Mouse (Mus musculus) stomach, embryonic 14.5 days (tissue): ENCODE results near the gene Mrpl14. TPM values are rescaled to one million over a fixed set of nuclear protein-coding genes. Genes with fewer than 3 reads are reported as not detected.

Source experiments
- ATAC-seq: fragments of 200-750 bp; cut with Nextera tagmentation; 2 replicates; pipeline ENCODE4 v1.8.0; 2017; ENCODE audit warnings: low read depth, moderate TSS enrichment; ENCODE audit not compliant: insufficient number of reproducible peaks, insufficient read depth, low FRiP score
- H3K27ac ChIP-seq: fragments of 300-500 bp; sonication (generic); 2 replicates; pipeline ENCODE4 v1.5.1; 2014; ENCODE audit warnings: mild to moderate bottlenecking, low read length, moderate library complexity, mixed read lengths
- H3K27me3 ChIP-seq: fragments of 300-500 bp; sonication (generic); 2 replicates; pipeline ENCODE4 v1.6.1; 2014; ENCODE audit warnings: low read length, control low read depth, mixed read lengths; ENCODE audit not compliant: control insufficient read depth, insufficient read depth
- H3K36me3 ChIP-seq: fragments of 300-500 bp; sonication (generic); 2 replicates; pipeline ENCODE4 v1.6.1; 2014; ENCODE audit warnings: mild to moderate bottlenecking, control low read depth, low read length, moderate library complexity, mixed read lengths; ENCODE audit not compliant: control insufficient read depth, insufficient read depth
- H3K4me1 ChIP-seq: fragments of 300-500 bp; sonication (generic); 2 replicates; pipeline ENCODE4 v1.6.1; 2014; ENCODE audit warnings: low read length, control low read depth, mixed read lengths; ENCODE audit not compliant: control insufficient read depth, insufficient read depth
- H3K4me2 ChIP-seq: fragments of 300-500 bp; sonication (generic); replicated peaks from 2 replicates; pipeline ENCODE4 v1.6.1; 2014; ENCODE audit warnings: low read depth, low read length, control low read depth
- H3K4me3 ChIP-seq: fragments of 300-500 bp; sonication (generic); 2 replicates; pipeline ENCODE4 v1.5.1; 2014; ENCODE audit warnings: low read depth, low read length, control low read depth
- H3K9ac ChIP-seq: fragments of 300-500 bp; sonication (generic); replicated peaks from 2 replicates; pipeline ENCODE4 v1.6.1; 2014; ENCODE audit warnings: low read depth, mild to moderate bottlenecking, control low read depth, low read length, moderate library complexity, mixed read lengths
- H3K9me3 ChIP-seq: fragments of 300-500 bp; sonication (generic); 2 replicates; pipeline ENCODE4 v1.6.1; 2016; ENCODE audit warnings: low read depth, low read length, control low read depth; ENCODE audit not compliant: control insufficient read depth
- WGBS: fragments of 180-500 bp; shearing (Covaris S2); extraction: QIAGEN DNeasy Blood & Tissue Kit; methylation state at CpG from one replicate; pipeline ENCODE4 v1.1.7; 2014; 5-methylcytosine and 5-hydroxymethylcytosine counted together
- polyA plus RNA-seq: library from polyadenylated mRNA; unstranded; fragments of >200 nt; fragmentation: Nextera tagmentation; extraction: Ambion mirVana; gene quantifications from 2 replicates; pipeline ENCODE4 v1.2.1, GENCODE M21; 2014

The Mrpl14 gene
- polyA plus RNA-seq, 1 experiment from 2014 or later: 171 TPM

DNA sequence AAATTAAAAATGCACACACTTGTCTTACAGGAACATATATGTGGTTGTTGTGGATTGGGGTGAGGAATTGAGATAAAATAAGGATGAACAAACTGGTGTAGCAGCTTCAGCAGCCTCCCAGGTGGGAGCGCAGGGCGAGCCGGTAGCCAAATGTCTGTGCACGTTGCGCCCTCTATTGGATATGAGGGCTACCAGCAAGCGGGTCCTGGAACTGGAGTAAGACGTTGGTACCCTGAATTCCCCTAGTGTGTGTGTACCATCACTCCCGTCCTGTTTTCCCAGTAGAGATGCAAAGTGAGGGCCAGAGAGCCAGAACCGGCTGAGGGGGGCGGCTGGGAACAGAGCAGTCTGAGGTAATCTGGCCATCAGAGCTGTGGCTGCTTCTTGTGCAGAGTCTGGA is 32.2 kb downstream of the Mrpl14 start:
- Histone ChIP-seq H3K27ac (no peak overlapping the region), H3K4me1 (peaks cover under 1% of the 10 kb centered on the region; the same call in 1 of the 2 replicates), H3K4me3 (no peak overlapping the region), H3K27me3 (no peaks in the 10 kb centered on the region), H3K9ac (no peak overlapping the region), H3K9me3 (no peaks in the 10 kb centered on the region), H3K36me3 (no peaks in the 10 kb centered on the region), H3K4me2 (no peak overlapping the region)
- 9% methylated on average over 10 of the region's 10 CpGs for WGBS
- ATAC-seq: no peak

- ATAC-seq: no peak
- Histone ChIP-seq H3K9me3 (no peaks in the 10 kb centered on the region), H3K4me3 (peak overlapping the region; percentile 44)
Measured at GRCm38 (mm10) chr17:45723732-45724573, 37.8 kb downstream of the Mrpl14 start.

DNA sequence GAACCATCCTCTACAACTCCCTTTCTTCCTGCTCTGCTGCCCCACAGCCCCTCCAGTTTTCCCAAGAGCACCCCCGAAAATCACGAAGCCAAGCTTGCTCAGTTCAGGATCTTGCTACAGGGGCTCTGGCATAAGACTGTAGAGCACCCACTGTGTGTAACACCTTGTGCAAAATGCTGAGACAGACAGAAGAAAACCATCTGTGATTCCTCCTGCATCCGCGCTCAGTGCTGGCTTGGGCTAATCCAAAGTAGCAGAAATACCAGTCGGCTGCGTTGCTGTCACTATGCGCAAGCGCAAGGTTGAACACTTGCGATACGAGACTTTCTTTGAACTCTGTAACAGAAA is 38.4 kb downstream of the Mrpl14 start:
- H3K4me3 ChIP-seq: no peak overlapping the region
- no peak overlapping the region for H3K4me2 ChIP-seq
- H3K9ac ChIP-seq: no peak overlapping the region
- ATAC-seq: no peak
- no peaks in the 10 kb centered on the region for H3K27me3 ChIP-seq
- WGBS: 90% methylated on average over 10 of the region's 10 CpGs
- H3K27ac ChIP-seq: no peak overlapping the region
- H3K36me3 ChIP-seq: no peaks in the 10 kb centered on the region
- peaks cover 4% of the 10 kb centered on the region; the same call in 1 of the 2 replicates for H3K4me1 ChIP-seq
- no peaks in the 10 kb centered on the region for H3K9me3 ChIP-seq

More at GRCm38 (mm10) chr17:45723732-45724573, 37.8 kb downstream of the Mrpl14 start:
- Histone ChIP-seq H3K9ac (peak overlapping the region; percentile 69), H3K4me1 (peaks cover 4% of the 10 kb centered on the region; the same call in 1 of the 2 replicates), H3K27me3 (no peaks in the 10 kb centered on the region), H3K27ac (peak overlapping the region; percentile 61), H3K4me2 (peak overlapping the region; percentile 83), H3K36me3 (no peaks in the 10 kb centered on the region)
- WGBS: 3% methylated on average over 25 of the region's 25 CpGs

DNA sequence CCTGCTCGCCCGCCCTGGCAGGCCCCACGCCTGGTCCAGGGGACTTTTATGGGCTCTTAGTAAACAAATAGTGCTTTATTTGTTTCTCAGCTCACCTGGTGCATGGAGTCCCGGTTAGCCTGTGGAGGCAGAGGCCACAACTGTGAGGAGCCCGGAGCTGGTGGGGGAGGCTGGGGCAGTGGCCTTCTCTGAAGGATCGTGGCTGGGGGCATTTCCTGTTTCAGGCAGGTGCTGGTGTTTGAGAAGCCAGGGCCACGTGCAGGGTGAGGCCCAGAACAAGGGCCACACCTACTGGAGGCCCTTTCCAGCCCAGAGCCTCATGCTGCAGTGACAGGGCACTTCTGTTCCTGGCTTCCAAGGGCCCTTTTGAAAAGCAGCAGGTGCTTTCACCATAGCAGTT is 40.1 kb downstream of the Mrpl14 start:
- Histone ChIP-seq H3K9ac (no peak overlapping the region), H3K4me2 (no peak overlapping the region), H3K9me3 (no peaks in the 10 kb centered on the region), H3K27me3 (no peaks in the 10 kb centered on the region), H3K4me1 (peaks cover 4% of the 10 kb centered on the region; the same call in 1 of the 2 replicates), H3K36me3 (no peaks in the 10 kb centered on the region), H3K27ac (peak overlapping the region; percentile 77; the same call in 1 of the 2 replicates), H3K4me3 (no peak overlapping the region)
- ATAC-seq: peak; percentile 64
- WGBS: 36% methylated on average over 7 of the region's 7 CpGs

DNA sequence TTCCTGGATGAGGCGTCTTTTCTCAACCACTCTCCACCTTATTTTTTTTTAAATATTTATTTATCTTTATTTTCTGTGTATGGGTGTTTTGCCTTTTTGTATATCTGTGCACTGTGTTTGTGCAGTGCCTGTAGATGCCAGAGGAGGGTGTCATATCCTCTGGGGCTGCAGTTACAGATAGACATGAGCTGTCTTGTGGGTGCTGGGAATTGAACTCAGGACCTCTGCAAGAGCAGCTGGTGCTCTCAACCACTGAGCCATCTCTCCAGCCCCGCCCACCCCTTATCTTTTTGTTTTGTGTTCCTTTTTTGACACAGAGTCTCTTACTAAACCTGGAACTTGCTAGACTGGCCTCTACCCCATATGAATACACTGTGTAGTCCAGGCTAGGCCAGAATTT is 41.4 kb downstream of the Mrpl14 start:
- Histone ChIP-seq H3K27me3 (no peaks in the 10 kb centered on the region), H3K9ac (no peak overlapping the region), H3K9me3 (no peaks in the 10 kb centered on the region), H3K4me1 (peaks cover 4% of the 10 kb centered on the region; the same call in 1 of the 2 replicates), H3K4me2 (no peak overlapping the region), H3K4me3 (no peak overlapping the region), H3K27ac (no peak overlapping the region), H3K36me3 (no peaks in the 10 kb centered on the region)
- no peak for ATAC-seq
- WGBS: 81% methylated on average over 2 of the region's 2 CpGs

- H3K36me3 ChIP-seq: no peaks in the 10 kb centered on the region
- H3K27me3 ChIP-seq: no peaks in the 10 kb centered on the region
- H3K27ac ChIP-seq: no peak overlapping the region
- H3K4me1 ChIP-seq: peaks cover 4% of the 10 kb centered on the region; the same call in 1 of the 2 replicates
- ATAC-seq: no peak
- no peaks in the 10 kb centered on the region for H3K9me3 ChIP-seq
- H3K4me3 ChIP-seq: no peak overlapping the region
- WGBS: 56% methylated on average over 8 of the region's 8 CpGs
- no peak overlapping the region for H3K9ac ChIP-seq
- no peak overlapping the region for H3K4me2 ChIP-seq
Measured at GRCm38 (mm10) chr17:45727983-45728723, 42.0 kb downstream of the Mrpl14 start.

DNA sequence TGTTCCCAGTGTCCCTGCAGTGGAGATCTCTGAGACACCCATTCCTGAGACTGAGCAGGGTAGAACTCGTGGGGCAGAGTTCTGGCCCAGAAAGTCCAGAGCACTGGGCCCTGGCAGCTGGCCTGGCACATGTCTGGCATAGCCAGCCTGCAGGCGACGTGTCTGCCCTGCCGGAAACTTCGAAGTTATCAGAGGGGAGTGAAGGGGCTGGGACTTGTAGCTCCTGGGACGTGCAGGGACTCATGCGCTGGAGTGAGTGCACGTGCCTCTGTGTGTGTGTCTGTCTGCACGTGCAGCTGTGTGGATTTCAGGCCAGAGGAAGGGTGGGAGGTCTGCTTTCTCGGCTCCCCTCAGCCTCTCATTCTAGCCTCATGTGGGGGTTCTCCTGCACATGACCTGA is 43.3 kb downstream of the Mrpl14 start:
- H3K9ac ChIP-seq: no peak overlapping the region
- H3K4me3 ChIP-seq: no peak overlapping the region
- WGBS: 62% methylated on average over 10 of the region's 10 CpGs
- no peaks in the 10 kb centered on the region for H3K36me3 ChIP-seq
- no peak overlapping the region for H3K4me2 ChIP-seq
- H3K27ac ChIP-seq: no peak overlapping the region
- no peak for ATAC-seq
- H3K27me3 ChIP-seq: no peaks in the 10 kb centered on the region
- peaks cover 12% of the 10 kb centered on the region; the same call in 1 of the 2 replicates for H3K4me1 ChIP-seq
- no peaks in the 10 kb centered on the region for H3K9me3 ChIP-seq

GRCm38 (mm10) chr17:45730696-45731095 is 44.6 kb downstream of the Mrpl14 start:
- Histone ChIP-seq H3K27me3 (no peaks in the 10 kb centered on the region), H3K4me3 (no peak overlapping the region), H3K9ac (no peak overlapping the region), H3K36me3 (no peaks in the 10 kb centered on the region), H3K27ac (no peak overlapping the region), H3K4me1 (peaks cover 20% of the 10 kb centered on the region), H3K4me2 (no peak overlapping the region), H3K9me3 (no peaks in the 10 kb centered on the region)
- no peak for ATAC-seq
- WGBS: 88% methylated on average over 4 of the region's 4 CpGs
